Mouse (Mus musculus): Measurements from ENCODE around the gene Nrap. TPM values are rescaled to one million over a fixed set of nuclear protein-coding genes. Genes with fewer than 3 reads are reported as not detected.
A peak's percentile ranks its signal among the peaks of the same experiment; 100 is the strongest.

Nrap gene
- total RNA-seq, 2 experiments from 2014 or later = 0.51 TPM; not detected in 1

DNA sequence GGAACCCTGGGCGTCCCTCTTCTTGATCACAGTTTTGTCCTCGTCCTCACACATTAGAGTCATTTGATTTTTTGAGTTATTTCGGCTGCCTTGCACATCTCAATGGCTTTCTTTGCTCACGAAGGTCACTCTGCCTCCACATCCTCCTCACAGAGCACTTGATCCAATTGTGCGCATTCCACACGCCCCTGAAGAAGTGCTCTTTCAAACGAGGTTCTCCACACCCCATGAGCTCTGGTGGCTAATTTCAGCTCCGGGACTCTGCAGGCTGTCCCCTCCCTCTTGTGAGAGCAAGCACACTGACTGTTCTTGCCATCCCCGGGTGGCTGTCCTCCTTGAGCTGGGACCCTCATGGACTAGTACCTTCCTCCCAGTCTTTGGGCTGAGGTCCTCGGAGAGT, 64.2 kb downstream of the Nrap start:
- ATAC-seq (replicated peaks; ENCODE audit: low FRiP score, poor library complexity, severe bottlenecking) = no peak

DNA sequence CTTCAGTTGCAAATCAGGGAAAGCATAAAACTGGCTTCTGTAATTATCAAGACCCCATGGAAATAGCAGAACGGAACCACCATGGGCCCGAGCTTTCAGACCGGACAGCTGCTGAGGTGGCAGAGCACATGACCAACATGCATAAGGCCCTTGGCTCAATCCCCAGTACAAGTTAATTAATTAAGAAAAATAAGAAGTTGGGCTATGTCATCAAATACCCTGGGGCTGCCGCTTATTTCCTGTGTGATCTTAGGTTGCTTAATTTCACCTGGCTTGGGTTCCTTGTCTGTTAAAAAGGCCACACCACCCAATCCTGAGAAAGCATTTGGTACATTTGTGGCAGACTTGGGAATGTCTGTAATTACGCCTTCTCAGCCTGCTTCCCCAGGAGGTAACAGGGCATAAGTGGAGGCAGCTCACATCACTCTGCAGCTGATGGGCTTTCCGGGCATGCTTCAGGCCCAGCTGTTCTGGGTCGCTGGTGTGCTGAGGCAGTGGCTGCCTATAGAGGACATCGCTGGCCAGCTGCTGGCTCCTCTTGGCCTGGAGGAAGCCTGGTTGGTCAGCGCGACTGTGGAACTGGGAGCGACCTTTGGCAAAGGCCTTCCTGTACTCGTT, 68.4 kb downstream of the Nrap start:
- ATAC-seq (replicated peaks; ENCODE audit: low FRiP score, poor library complexity, severe bottlenecking) = no peak

DNA sequence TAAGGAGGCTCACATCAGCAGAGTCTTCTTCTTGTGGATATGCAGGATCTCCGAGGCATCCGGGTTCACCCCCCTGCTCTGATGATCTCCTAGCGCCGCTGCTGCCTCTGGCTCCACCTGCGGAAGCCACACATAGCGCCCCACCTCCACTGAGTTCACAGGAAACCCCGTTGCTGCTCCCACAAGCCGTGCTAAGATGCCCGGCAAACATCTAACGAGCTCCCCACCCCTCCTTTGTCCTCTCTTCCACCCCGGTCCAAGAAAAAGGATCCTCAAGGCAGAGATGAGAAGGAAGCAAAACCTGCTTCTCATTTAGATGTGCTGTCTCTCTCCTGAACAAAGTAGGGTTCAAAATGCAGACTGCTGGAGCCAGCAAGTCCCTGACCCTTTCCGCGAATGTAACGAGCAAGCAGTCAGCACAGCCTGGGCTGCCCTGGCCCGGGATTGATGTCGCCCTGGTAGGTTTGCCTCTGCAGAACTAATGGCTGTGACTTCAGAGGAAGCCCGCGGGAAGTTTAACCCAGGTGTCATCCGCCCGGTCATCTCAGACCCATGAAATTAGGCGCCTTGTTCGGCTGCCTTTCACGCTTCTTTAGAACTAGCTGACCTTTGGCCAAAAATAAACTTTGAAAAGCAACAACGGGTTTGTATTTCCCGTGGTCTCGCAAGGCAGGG, 69.5 kb downstream of the Nrap start:
- ATAC-seq (replicated peaks; ENCODE audit: low FRiP score, poor library complexity, severe bottlenecking) = no peak

DNA sequence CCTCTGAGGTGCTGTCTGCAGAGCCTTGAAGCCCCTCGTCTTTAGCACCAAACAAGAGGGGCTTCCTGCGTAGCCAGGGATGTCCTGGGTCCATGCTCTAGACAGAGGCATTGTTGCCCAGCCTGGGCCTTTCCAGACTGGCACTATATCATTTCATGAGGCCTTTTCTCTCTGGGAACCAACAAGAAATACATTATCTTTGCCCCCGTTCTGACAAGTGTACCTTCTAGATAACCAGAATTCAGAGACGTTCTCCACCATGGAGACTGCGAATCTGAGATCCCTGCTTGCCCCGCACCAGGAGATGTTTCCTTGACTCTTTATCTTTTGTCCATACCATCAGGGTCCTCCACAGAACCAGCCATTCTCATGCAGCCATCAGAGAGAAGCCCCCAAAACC, 70.2 kb downstream of the Nrap start:
- ATAC-seq (replicated peaks; ENCODE audit: low FRiP score, poor library complexity, severe bottlenecking) = no peak

DNA sequence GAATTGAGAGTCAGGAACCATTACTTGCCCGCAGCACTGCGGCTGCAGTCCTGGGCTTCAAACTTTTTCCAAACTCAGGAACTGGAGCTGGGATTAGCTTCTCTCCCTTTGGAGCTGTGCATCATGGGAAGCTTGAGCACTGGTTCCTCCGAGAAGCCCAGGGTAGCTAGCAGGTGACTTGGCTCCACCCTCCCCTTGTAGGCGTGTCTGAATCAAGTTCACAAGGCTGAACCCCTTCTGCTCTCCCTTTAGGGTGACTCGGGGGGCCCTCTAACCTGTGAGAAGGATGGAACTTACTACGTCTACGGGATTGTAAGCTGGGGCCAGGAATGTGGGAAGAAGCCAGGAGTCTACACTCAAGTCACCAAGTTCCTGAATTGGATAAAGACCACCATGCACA, 70.6 kb downstream of the Nrap start:
- no peak for ATAC-seq (replicated peaks; ENCODE audit: low FRiP score, poor library complexity, severe bottlenecking)

DNA sequence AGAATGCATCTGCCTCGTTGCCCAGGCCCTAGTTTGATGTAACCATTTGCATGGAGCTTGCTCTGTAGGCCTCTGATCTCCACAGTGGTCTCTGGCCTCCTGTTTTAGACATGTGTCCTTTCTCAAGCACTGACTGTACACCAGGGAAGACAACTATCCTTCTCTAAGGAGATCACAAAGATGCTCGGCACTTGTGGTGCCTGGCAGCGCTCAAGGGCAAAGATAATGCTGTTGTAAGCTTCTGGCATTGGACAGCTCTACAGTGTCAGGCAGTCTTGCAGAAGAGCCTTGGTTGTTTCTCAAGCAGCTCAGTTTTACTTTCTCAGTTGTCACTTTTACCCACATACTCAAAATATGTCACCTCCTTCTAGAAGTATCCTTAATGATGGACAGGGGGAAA, 73.3 kb downstream of the Nrap start:
- ATAC-seq (replicated peaks; ENCODE audit: low FRiP score, poor library complexity, severe bottlenecking) = no peak

DNA sequence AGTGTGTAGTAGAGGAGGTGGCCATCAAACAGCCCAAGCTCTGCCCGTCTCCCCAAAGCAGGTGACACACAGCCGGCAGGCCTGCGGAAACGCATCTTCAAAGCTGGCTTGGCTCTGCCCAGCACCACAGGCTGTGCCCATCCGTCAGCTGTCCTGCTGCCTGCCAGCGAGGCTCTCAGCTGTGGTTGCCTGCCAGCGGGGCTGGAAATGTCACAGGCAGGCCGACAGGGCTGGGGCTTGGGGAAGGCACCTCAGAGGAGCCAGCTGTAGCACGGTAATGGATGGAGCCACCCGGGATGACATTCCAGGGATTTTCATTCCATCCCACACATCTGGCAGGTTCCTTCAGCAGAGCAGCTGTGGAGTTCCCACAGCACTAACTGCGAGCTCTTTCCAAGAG, 89.0 kb downstream of the Nrap start:
- ATAC-seq (replicated peaks; ENCODE audit: low FRiP score, poor library complexity, severe bottlenecking) = no peak

DNA sequence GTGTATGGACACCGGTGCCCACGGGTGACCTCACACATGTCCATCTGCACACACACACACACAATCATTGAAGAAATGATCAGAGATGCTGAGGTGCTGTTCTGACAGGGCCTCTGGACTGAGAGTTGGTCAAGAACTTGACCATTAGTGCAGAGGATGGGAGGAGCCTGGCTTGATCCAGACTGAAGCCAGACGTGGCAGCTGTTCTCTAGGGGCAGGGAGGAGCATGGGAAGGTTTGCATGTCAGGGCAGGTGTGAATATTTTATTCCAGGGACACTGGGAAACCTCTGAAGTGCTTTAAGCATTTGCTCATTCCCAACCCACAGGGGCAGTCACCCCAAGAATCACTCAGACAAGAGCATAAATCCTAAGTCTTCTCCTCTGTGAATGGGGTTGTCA, 92.6 kb downstream of the Nrap start:
- ATAC-seq (replicated peaks; ENCODE audit: low FRiP score, poor library complexity, severe bottlenecking) = no peak

DNA sequence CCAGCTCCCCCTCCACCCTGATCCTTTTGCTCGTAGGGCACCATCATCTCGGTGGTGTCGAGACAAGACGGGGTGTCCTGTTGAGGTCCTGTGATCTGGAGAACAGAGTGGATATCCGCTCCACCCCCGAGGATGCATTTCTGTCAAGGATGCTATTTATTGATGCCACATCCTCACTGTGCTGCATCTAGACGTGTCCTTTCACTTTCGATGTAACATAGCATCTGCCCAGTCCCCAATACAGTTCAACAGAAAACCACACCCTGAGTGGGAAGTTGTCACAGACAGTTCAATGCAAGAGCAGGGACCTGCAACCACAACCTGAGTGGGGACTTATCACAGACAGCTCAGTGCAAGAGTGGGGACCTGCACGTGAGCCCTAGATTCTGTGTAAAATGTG, 93.2 kb downstream of the Nrap start:
- no peak for ATAC-seq (replicated peaks; ENCODE audit: low FRiP score, poor library complexity, severe bottlenecking)

DNA sequence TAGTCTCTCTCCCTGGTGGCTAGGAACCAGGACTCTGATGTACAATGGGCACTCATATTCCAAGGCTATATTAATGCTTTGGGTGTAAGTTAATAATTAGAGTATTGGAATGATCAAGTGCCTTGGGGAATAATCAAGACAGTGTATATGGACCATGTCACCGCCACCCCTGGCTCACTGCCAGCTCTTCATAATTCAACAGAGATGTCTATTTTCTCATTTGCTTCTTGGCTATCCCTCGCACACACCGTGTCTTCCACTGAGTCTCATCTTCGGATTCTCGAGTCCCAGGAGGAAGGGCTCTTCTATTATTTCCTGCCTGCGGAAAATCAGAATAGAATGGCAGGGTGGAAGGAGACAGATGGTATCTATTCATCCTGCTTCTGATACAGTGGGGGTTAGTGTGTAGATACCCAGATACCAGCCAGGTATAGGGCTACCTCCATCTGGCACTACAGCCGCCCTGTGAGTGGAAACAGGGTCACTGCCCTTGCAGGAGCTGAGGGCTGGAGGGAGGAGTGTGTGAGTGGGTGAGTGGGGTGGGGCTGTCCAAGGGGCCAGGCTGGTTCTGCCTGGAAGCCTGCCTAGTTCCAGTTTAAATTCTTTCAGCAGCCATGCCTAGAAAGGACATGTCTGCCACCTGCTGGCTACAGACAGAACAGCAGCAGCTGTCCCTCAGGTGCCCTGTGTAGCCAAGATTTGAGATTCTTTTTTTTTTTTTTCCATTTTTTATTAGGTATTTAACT, 95.0 kb downstream of the Nrap start:
- peak; percentile 69 for ATAC-seq (replicated peaks; ENCODE audit: low FRiP score, poor library complexity, severe bottlenecking)

DNA sequence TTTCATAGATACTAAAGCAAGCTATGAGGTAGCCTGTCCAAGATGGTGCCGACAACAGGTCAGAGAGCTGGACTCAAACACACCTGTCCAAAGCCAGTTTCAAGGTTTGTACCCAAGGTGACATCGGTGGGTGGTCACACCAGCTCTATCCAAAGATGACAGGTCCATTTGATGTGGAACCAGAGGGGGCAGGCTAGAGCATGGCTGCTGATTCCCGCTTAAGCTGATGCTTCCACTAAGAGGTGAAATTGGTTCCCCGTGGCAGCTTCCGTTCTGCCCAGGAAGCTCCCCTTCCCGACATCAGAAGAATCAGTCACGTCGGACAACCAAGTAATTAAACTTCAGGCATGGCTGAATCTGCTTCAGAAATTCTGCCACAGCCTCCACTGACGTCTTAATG, 97.5 kb downstream of the Nrap start:
- ATAC-seq (replicated peaks; ENCODE audit: low FRiP score, poor library complexity, severe bottlenecking) = no peak

DNA sequence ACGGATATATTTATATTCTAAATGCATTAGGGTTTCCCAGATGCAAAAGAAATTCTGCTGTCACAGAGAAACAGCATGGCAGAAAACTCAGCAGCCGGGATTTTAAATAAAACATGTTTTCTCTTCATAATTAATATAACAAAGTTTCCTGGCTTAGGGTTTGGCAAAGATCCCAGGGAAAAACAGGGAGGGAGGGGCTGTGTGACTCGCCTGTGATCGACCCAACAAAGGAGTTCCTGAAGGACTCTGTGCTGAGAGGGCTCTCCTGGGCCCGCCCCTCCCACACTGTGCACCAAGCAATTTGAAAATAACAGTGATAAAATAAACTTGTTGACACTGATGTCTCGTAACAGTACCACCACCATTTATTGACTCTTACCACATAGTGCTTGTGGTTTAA, 97.9 kb downstream of the Nrap start:
- ATAC-seq (replicated peaks; ENCODE audit: low FRiP score, poor library complexity, severe bottlenecking) = no peak

DNA sequence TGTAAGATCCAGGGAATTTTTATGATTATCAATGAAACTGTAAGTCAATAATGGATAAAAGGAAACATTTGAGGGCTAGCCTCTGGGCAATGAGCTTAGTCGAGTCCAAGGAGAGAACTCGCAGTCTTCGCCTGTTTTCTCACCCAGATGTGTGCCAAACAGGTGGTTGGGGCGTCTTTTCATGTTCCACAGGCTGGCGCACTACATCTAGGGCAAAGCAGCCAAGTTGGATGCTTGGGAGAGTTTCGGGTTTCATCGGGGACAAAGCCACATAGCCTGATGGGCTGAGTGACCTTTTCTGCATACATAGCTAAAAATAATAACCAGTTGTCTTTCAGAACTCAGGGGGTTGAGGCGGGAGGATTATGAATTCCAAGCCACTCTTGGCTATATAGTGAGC, 100.2 kb downstream of the Nrap start:
- no peak for ATAC-seq (replicated peaks; ENCODE audit: low FRiP score, poor library complexity, severe bottlenecking)

DNA sequence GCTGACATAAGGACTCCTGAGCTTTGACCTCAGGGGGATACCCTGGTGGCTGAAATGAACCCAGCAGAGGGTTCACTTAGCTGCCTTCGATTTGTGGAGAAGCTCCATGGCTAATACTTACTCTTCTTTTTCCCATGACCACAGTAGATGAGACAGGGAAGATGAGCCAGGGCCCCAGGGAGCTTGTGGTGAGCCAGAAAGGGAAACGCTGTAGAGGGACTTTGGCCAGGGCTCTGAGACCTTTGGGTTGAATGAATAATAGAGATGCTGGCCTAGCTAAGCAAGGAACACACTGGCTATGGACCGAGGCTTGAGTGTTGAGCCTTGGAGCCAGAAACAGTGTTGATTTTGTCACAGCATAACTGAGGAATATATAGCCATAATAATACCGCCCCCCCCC, 101.4 kb downstream of the Nrap start:
- ATAC-seq (replicated peaks; ENCODE audit: low FRiP score, poor library complexity, severe bottlenecking) = no peak

DNA sequence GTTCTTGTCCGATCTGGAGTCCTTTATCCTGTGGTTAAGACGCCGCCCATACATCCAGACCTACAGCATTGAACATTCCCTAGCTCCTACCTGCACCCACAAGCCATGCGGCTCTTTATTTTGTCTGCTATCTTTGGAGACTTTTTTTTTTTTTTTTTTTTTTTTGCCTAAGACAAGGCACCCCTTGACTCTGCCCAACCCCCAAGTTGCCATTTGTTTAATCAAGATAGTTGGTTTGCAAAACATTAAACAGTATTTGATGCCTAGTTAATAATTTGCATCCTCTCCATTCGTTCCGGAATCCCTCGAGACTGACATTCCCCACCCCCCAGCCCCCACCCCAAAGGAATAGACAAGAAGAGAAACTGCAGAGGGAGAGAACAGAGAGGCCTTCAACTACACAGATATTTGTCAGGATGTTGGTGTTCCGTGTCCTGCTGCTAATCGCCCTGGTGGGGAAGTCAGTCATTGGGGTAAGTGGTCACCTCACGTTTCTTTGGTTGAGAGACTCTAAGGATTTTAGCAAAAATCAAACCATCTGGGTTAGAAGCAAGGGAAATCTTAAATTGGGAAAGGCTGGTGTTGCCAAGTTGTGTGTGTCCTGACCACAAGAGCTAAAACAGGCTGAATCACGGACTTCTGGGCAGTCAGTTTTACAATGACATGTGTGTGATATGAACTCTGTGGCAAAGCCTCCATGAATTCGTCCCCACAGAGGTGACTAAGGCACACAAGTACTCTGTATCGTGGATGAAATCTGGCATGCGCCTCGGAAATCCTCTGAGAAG, 102.1 kb downstream of the Nrap start:
- no peak for ATAC-seq (replicated peaks; ENCODE audit: low FRiP score, poor library complexity, severe bottlenecking)

DNA sequence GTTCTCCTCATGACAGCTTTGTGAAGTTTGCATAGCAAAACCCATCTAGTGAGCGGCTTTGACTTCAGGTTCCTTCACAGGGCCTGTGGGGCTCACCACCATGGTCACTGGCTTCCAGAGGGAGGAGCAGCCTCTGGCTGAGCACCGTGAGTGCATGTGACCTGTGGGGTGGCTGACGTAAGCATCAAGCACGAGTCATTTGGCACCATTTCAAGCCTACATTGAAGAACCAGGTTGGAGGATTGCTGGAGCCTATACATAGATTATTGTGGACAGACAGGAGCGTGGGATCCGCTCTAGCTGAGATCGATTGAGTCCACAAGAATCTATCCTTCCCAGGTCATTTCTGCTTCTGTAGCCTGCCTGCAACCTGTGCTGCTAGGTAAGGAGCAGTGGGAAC, 103.0 kb downstream of the Nrap start, which contains the start of gene Habp2:
Gene Habp2 (plus strand): TSS at position 272 of the 400 bp plus-strand sequence.
- no peak for ATAC-seq (replicated peaks; ENCODE audit: low FRiP score, poor library complexity, severe bottlenecking)

DNA sequence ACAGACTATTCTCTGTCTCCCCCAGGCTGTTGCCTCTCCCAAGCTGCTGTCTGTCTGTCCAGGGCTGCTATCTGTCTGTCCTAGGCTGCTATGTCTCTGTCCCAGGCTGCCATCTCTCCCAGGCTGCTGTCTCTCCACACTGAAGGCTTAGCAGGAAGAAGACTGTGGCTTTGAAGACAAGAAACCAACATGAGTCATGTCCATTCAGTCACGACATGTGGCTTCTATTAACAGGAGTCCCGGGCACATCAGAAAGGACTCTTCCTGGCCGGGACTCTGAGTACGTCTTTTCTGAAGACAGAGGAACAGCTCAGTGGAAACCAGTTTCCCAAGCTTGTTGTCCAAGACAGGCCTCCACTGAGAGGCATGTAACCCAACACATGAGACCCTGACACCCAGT, 104.6 kb downstream of the Nrap start:
- no peak for ATAC-seq (replicated peaks; ENCODE audit: low FRiP score, poor library complexity, severe bottlenecking)

DNA sequence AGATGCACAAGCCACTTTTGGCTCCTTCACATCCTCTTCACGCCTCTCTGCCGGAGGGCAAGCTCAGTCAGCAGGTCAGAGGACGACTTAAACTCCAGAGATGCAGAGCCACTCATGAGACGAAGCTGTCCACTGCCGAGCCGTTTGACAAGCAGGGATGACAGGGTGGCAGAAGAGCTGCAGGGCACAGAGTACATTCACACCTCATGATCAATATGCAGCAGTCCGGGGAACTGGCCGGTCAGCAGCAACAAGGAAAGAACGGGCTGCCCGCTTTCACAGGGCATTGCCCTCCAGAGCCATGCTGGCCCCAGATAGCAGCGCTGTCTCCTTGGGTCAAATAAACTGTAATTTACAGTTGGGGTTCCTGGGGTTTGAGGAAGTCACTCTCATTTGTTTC, 111.5 kb downstream of the Nrap start:
- no peak for ATAC-seq (replicated peaks; ENCODE audit: low FRiP score, poor library complexity, severe bottlenecking)

DNA sequence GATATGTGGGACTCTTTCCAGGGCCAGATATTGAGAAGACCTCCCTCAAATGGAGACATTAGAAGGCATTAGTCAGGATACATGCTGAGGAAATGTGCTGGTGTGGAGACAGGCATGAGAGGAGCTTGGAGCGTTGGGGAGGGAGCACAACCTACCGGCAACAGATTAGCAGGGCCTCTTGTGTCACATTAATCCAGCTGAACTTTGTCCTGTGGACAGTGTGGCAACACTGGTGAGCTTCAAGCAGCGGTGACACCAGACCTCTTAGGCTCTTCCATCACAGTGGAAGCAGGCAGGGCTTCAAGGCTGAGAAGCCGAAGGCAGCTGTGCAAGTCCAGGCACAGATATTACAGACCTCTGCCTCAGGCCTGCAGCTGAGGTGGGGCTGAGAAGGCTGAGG, 111.9 kb downstream of the Nrap start:
- ATAC-seq (replicated peaks; ENCODE audit: low FRiP score, poor library complexity, severe bottlenecking) = no peak

DNA sequence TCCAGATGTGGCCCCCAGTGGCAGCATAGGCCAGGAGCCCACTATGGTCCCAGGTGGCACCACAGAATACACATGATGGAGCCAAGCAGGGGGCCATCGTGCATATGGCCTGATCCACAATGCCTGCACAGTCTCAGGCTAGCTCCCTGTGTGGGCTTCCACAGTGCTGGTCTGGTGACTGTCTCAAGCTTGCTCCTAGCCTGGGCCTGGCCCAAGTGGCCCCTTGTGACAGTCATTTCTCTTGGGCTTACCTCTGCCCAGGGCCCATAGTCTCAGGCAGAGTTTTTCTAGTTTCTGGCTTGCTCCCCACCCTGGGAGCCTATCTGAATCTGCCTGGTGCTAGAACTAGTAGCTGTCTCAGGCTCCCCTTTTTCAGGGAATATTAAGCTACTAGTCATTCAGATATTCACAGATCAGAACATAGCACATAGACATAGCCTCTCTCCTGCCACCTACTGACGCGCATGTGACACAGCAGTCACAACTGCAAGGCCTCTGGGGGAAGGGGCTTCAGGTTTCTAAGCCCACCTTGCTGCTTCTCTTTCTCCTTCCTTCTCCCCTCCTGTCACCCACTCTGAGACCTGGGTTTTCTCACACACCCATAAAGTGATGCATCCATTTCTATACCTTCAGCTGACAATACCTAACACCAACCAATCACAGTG, 112.6 kb downstream of the Nrap start:
- ATAC-seq (replicated peaks; ENCODE audit: low FRiP score, poor library complexity, severe bottlenecking) = no peak

All from erythroblast, adult 5-6 weeks (primary cell).